Mouse (Mus musculus): ENCODE data around the gene Wnt9b. TPM values are rescaled to one million over a fixed set of nuclear protein-coding genes. Genes with fewer than 3 reads are reported as not detected.

The Wnt9b gene
- polyA plus RNA-seq, 1 experiment from 2014 or later, result 0.41 TPM

GRCm38 (mm10) chr11:103691036-103691435 lies 58.6 kb downstream of the Wnt9b start:
- Histone ChIP-seq H3K9me3 (replicated peaks; ENCODE audit: control insufficient read depth, low read length) (no peaks in the 10 kb centered on the region), H3K9ac (ENCODE audit: low read length) (no peak overlapping the region), H3K27me3 (ENCODE audit: control insufficient read depth, insufficient read depth, low read length) (no peaks in the 10 kb centered on the region), H3K27ac (ENCODE audit: low read length) (no peak overlapping the region), H3K4me1 (ENCODE audit: control insufficient read depth, insufficient read depth, low read length) (peaks cover 44% of the 10 kb centered on the region), H3K4me3 (ENCODE audit: low read length) (no peak overlapping the region), H3K36me3 (ENCODE audit: control insufficient read depth, insufficient read depth) (peaks cover 10% of the 10 kb centered on the region), H3K4me2 (ENCODE audit: low read depth, low read length) (no peak overlapping the region)
- no peak for ATAC-seq (replicated peaks; ENCODE audit: extremely low read depth, insufficient read depth, low FRiP score)
- 30% methylated on average over 1 of the region's 1 CpGs for WGBS

GRCm38 (mm10) chr11:103688980-103689378 lies 60.6 kb downstream of the Wnt9b start:
- Histone ChIP-seq H3K4me2 (ENCODE audit: low read depth, low read length) (no peak overlapping the region), H3K9ac (ENCODE audit: low read length) (no peak overlapping the region)

GRCm38 (mm10) chr11:103688271-103688979 lies 61.2 kb downstream of the Wnt9b start:
- Histone ChIP-seq H3K4me1 (ENCODE audit: control insufficient read depth, insufficient read depth, low read length) (peaks cover 49% of the 10 kb centered on the region), H3K27me3 (ENCODE audit: control insufficient read depth, insufficient read depth, low read length) (no peaks in the 10 kb centered on the region), H3K9ac (ENCODE audit: low read length) (peak overlapping the region; percentile 44; the same call in 1 of the 2 replicates), H3K9me3 (replicated peaks; ENCODE audit: control insufficient read depth, low read length) (no peaks in the 10 kb centered on the region), H3K4me2 (ENCODE audit: low read depth, low read length) (0 out of 2 replicates have a peak overlapping the region, but pooled peaks have one; percentile 10), H3K36me3 (ENCODE audit: control insufficient read depth, insufficient read depth) (peaks cover 10% of the 10 kb centered on the region), H3K27ac (ENCODE audit: low read length) (peak overlapping the region; percentile 80), H3K4me3 (ENCODE audit: low read length) (no peak overlapping the region)
- WGBS, result 14% methylated on average over 6 of the region's 6 CpGs
- peak; percentile 45 for ATAC-seq (replicated peaks; ENCODE audit: extremely low read depth, insufficient read depth, low FRiP score)

More at GRCm38 (mm10) chr11:103688980-103689378, 60.6 kb downstream of the Wnt9b start:
- peak overlapping the region; percentile 80 for H3K27ac ChIP-seq (ENCODE audit: low read length)
- peaks cover 49% of the 10 kb centered on the region for H3K4me1 ChIP-seq (ENCODE audit: control insufficient read depth, insufficient read depth, low read length)
- 28% methylated on average over 3 of the region's 3 CpGs for WGBS
- ATAC-seq (replicated peaks; ENCODE audit: extremely low read depth, insufficient read depth, low FRiP score), result no peak
- no peak overlapping the region for H3K4me3 ChIP-seq (ENCODE audit: low read length)
- no peaks in the 10 kb centered on the region for H3K9me3 ChIP-seq (replicated peaks; ENCODE audit: control insufficient read depth, low read length)
- no peaks in the 10 kb centered on the region for H3K27me3 ChIP-seq (ENCODE audit: control insufficient read depth, insufficient read depth, low read length)
- peaks cover 10% of the 10 kb centered on the region for H3K36me3 ChIP-seq (ENCODE audit: control insufficient read depth, insufficient read depth)

- Histone ChIP-seq H3K36me3 (ENCODE audit: control insufficient read depth, insufficient read depth) (peaks cover 22% of the 10 kb centered on the region), H3K4me1 (ENCODE audit: control insufficient read depth, insufficient read depth, low read length) (peaks cover 49% of the 10 kb centered on the region), H3K27me3 (ENCODE audit: control insufficient read depth, insufficient read depth, low read length) (no peaks in the 10 kb centered on the region), H3K9ac (ENCODE audit: low read length) (no peak overlapping the region), H3K9me3 (replicated peaks; ENCODE audit: control insufficient read depth, low read length) (no peaks in the 10 kb centered on the region), H3K27ac (ENCODE audit: low read length) (no peak overlapping the region), H3K4me2 (ENCODE audit: low read depth, low read length) (no peak overlapping the region), H3K4me3 (ENCODE audit: low read length) (no peak overlapping the region)
- WGBS, result 63% methylated on average over 6 of the region's 6 CpGs
- ATAC-seq (replicated peaks; ENCODE audit: extremely low read depth, insufficient read depth, low FRiP score), result no peak
Observed at GRCm38 (mm10) chr11:103686706-103687105, 62.9 kb downstream of the Wnt9b start.

GRCm38 (mm10) chr11:103685261-103685736 lies 64.3 kb downstream of the Wnt9b start:
- ATAC-seq (replicated peaks; ENCODE audit: extremely low read depth, insufficient read depth, low FRiP score), result peak; percentile 25; the same call in 1 of the 2 replicates
- Histone ChIP-seq H3K4me3 (ENCODE audit: low read length) (no peak overlapping the region), H3K27me3 (ENCODE audit: control insufficient read depth, insufficient read depth, low read length) (no peaks in the 10 kb centered on the region), H3K4me2 (ENCODE audit: low read depth, low read length) (no peak overlapping the region), H3K9me3 (replicated peaks; ENCODE audit: control insufficient read depth, low read length) (no peaks in the 10 kb centered on the region), H3K9ac (ENCODE audit: low read length) (no peak overlapping the region), H3K27ac (ENCODE audit: low read length) (peak overlapping the region; percentile 40), H3K36me3 (ENCODE audit: control insufficient read depth, insufficient read depth) (peaks cover 32% of the 10 kb centered on the region), H3K4me1 (ENCODE audit: control insufficient read depth, insufficient read depth, low read length) (peaks cover 37% of the 10 kb centered on the region)
- WGBS, result 68% methylated on average over 7 of the region's 7 CpGs

GRCm38 (mm10) chr11:103683667-103684334 lies 65.8 kb downstream of the Wnt9b start:
- peaks cover 24% of the 10 kb centered on the region for H3K4me1 ChIP-seq (ENCODE audit: control insufficient read depth, insufficient read depth, low read length)
- H3K9ac ChIP-seq (ENCODE audit: low read length), result no peak overlapping the region
- no peak overlapping the region for H3K4me2 ChIP-seq (ENCODE audit: low read depth, low read length)
- WGBS, result 70% methylated on average over 11 of the region's 11 CpGs
- H3K4me3 ChIP-seq (ENCODE audit: low read length), result no peak overlapping the region
- H3K27ac ChIP-seq (ENCODE audit: low read length), result no peak overlapping the region
- no peaks in the 10 kb centered on the region for H3K9me3 ChIP-seq (replicated peaks; ENCODE audit: control insufficient read depth, low read length)
- peaks cover 34% of the 10 kb centered on the region for H3K36me3 ChIP-seq (ENCODE audit: control insufficient read depth, insufficient read depth)
- H3K27me3 ChIP-seq (ENCODE audit: control insufficient read depth, insufficient read depth, low read length), result no peaks in the 10 kb centered on the region
- no peak for ATAC-seq (replicated peaks; ENCODE audit: extremely low read depth, insufficient read depth, low FRiP score)

Other genes with a start within 250 kb of the Wnt9b start
- not detected in 2 replicates for gene Lrrc37a, start 245.2 kb downstream of the Wnt9b start, polyA plus RNA-seq (2015; fragmentation: Nextera tagmentation; extraction: Ambion mirVana)
- not detected in 2 replicates for gene Gm884, start 128.7 kb downstream of the Wnt9b start, polyA plus RNA-seq (2015; fragmentation: Nextera tagmentation; extraction: Ambion mirVana)
- not detected in 2 replicates for gene Lyzl6, start 110.9 kb downstream of the Wnt9b start, polyA plus RNA-seq (2015; fragmentation: Nextera tagmentation; extraction: Ambion mirVana)
- gene Rprml, start 100.3 kb downstream of the Wnt9b start, polyA plus RNA-seq (2015; fragmentation: Nextera tagmentation; extraction: Ambion mirVana), result not detected in 2 replicates
- gene Gosr2, start 51.9 kb downstream of the Wnt9b start, polyA plus RNA-seq (2015; fragmentation: Nextera tagmentation; extraction: Ambion mirVana), result 61.5 and 62.0 TPM in 2 replicates
- gene Wnt3, start 24.3 kb upstream of the Wnt9b start, polyA plus RNA-seq (2015; fragmentation: Nextera tagmentation; extraction: Ambion mirVana), result not detected in 2 replicates
- 32.8 and 35.3 TPM in 2 replicates for gene Nsf, start 204.2 kb upstream of the Wnt9b start, polyA plus RNA-seq (2015; fragmentation: Nextera tagmentation; extraction: Ambion mirVana)
- 59.2 and 62.7 TPM in 2 replicates for gene Arf2, start 216.9 kb upstream of the Wnt9b start, polyA plus RNA-seq (2015; fragmentation: Nextera tagmentation; extraction: Ambion mirVana)

All from heart, embryonic 16.5 days (tissue).